Mouse (Mus musculus) embryonic facial prominence, embryonic 14.5 days (tissue): ENCODE measurements around the gene Dgcr2. TPM values are rescaled to one million over a fixed set of nuclear protein-coding genes. Genes with fewer than 3 reads are reported as not detected.

Experiments used
- ATAC-seq: fragments of 200-750 bp; cut with Nextera tagmentation; 2 replicates; pipeline ENCODE4 v1.8.0; 2017; ENCODE audit warnings: low read depth, moderate number of reproducible peaks, moderate TSS enrichment
- DNase-seq: peaks from one replicate; pipeline ENCODE4 v3.0.0-alpha.2; 2015; ENCODE audit warnings: low spot score
- H3K27ac ChIP-seq: fragments of 300-500 bp; sonication (generic); replicated peaks from 2 replicates; pipeline ENCODE4 v1.5.1; 2014; ENCODE audit warnings: low read depth, mild to moderate bottlenecking, low read length, moderate library complexity
- H3K27me3 ChIP-seq: fragments of 300-500 bp; sonication (generic); replicated peaks from 2 replicates; pipeline ENCODE4 v1.6.1; 2014; ENCODE audit warnings: low read length; ENCODE audit not compliant: control insufficient read depth, insufficient read depth
- H3K36me3 ChIP-seq: fragments of 300-500 bp; sonication (generic); 2 replicates; pipeline ENCODE4 v1.6.1; 2014; ENCODE audit warnings: low read length, mixed read lengths; ENCODE audit not compliant: control insufficient read depth, insufficient read depth
- H3K4me1 ChIP-seq: fragments of 300-500 bp; sonication (generic); 2 replicates; pipeline ENCODE4 v1.6.1; 2014; ENCODE audit warnings: antibody characterized with exemption, low read length; ENCODE audit not compliant: control insufficient read depth, insufficient read depth
- H3K4me2 ChIP-seq: fragments of 300-500 bp; sonication (generic); 2 replicates; pipeline ENCODE4 v1.6.1; 2014; ENCODE audit warnings: low read depth, mild to moderate bottlenecking, low read length, moderate library complexity, mixed read lengths
- H3K4me3 ChIP-seq: fragments of 300-500 bp; sonication (generic); 2 replicates; pipeline ENCODE4 v1.5.1; 2014; ENCODE audit warnings: low read depth, mild to moderate bottlenecking, low read length
- H3K9ac ChIP-seq: fragments of 300-500 bp; sonication (generic); 2 replicates; pipeline ENCODE4 v1.6.1; 2014; ENCODE audit warnings: low read depth, mild to moderate bottlenecking, low read length, moderate library complexity, mixed read lengths
- H3K9me3 ChIP-seq: fragments of 300-500 bp; sonication (generic); 2 replicates; pipeline ENCODE4 v1.6.1; 2016; ENCODE audit warnings: low read length; ENCODE audit not compliant: control insufficient read depth
- whole genome bisulfite sequencing: fragments of 180-500 bp; shearing (Covaris S2); extraction: QIAGEN DNeasy Blood & Tissue Kit; methylation state at CpG from one replicate; pipeline ENCODE4 v1.1.7; 2014; 5-methylcytosine and 5-hydroxymethylcytosine counted together
- polyA plus RNA-seq: library from polyadenylated mRNA; unstranded; fragments of >200 nt; fragmentation: Nextera tagmentation; extraction: Ambion mirVana; gene quantifications from 2 replicates; pipeline ENCODE4 v1.2.1, GENCODE M21; 2014

Gene Dgcr2
- polyA plus RNA-seq, 1 experiment from 2014 or later: 81.9 TPM

DNA sequence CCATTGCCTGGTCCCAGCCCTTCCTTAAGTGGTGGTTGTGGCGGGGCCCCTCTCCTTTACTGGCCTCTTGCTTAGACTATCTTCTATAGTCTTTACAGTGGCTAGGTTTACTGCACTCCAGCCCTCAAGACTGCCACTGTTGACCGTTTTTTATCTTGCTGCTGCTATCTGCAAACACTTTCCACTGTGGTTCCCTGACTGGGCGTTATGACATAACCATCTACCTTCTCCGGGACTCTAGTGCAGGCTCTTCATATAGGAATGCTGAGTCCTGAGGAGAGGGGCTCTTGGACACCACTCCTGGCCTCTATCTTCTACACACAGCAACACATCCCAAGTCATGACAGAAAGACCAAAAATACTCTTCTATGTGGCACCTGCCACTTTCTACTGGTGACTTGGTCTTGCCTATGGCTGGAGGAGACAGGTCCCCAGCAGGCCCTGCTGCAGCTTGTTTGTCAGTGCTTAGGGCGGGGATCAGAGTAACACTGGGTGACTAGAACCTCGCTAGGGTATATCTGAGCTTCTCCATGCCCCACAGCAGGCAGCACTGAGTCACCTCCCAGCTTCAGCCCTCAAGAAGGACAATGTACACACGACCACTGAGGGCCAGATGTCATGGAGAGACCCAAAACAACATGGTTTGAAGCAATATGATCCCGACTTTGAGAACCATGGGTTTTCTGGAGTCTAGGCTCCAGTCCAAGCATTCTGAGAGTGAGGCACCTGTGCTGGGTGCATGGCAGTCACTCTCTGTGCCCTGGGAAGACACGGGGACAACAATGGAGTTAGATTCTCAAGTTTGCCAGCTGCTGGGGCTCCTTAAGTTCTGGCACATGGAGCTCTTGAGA is 35.5 kb upstream of the Dgcr2 start:
- Histone ChIP-seq H3K27ac (no peak overlapping the region), H3K4me1 (no peaks in the 10 kb centered on the region), H3K4me3 (no peak overlapping the region), H3K9me3 (no peaks in the 10 kb centered on the region), H3K4me2 (no peak overlapping the region), H3K36me3 (no peaks in the 10 kb centered on the region), H3K9ac (no peak overlapping the region), H3K27me3 (no peaks in the 10 kb centered on the region)
- ATAC-seq (no peak), DNase-seq (no peak)
- WGBS: 68% methylated on average over 9 of the region's 9 CpGs

GRCm38 (mm10) chr16:17931906-17932460 is 33.6 kb upstream of the Dgcr2 start:
- 77% methylated on average over 5 of the region's 5 CpGs for WGBS
- no peak for DNase-seq
- no peak overlapping the region for H3K9ac ChIP-seq
- no peaks in the 10 kb centered on the region for H3K27me3 ChIP-seq
- no peak overlapping the region for H3K27ac ChIP-seq
- no peaks in the 10 kb centered on the region for H3K36me3 ChIP-seq
- H3K9me3 ChIP-seq: no peaks in the 10 kb centered on the region
- no peak overlapping the region for H3K4me2 ChIP-seq
- peaks cover 3% of the 10 kb centered on the region for H3K4me1 ChIP-seq
- no peak overlapping the region for H3K4me3 ChIP-seq
- ATAC-seq: no peak

DNA sequence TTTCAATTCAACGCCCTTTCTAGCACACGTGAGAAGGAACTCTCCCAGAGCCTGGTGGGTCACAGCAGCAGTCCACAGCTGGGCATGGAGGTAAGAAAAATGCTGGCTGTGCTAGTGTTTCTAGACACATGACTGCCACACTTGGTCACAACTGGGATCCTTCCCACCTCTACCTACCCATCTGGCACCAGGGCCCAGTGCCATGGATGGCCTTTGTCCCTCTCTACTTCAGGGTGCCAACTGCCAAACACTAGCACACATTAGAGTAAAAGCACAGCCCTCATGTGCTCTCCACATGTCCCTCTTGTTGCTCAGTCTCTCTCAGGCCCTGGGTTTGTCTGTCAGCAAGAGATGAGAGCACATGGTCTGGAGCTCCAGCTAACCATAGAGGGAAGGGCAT is 31.3 kb upstream of the Dgcr2 start:
- ATAC-seq (no peak), DNase-seq (no peak)
- Histone ChIP-seq H3K4me2 (no peak overlapping the region), H3K27ac (no peak overlapping the region), H3K4me1 (peaks cover 8% of the 10 kb centered on the region), H3K4me3 (no peak overlapping the region), H3K36me3 (0 out of 2 replicates have a peak, but pooled peaks cover 12% of the 10 kb centered on the region), H3K9me3 (no peaks in the 10 kb centered on the region), H3K27me3 (no peaks in the 10 kb centered on the region), H3K9ac (no peak overlapping the region)
- WGBS: 75% methylated on average over 2 of the region's 2 CpGs

DNA sequence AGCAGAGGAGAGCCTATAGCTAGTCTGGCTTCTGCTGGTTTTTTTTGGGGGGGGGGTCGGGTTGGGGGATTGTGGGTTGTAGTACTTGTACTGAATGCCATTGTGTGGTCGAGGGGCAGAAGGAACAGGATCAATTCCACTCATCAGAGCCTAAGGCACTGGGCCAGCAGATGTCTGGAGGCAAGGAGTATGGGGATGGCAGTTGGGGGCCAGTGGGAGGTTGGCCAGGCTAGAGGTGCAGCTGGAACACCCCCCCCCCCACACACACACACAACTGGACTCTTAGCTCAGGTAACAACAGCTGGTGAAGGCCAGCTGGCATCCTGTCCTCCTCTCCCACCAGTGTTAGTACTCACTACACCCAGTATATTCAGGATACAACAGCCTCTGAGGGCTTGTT is 30.8 kb upstream of the Dgcr2 start:
- H3K9ac ChIP-seq: 0 out of 2 replicates have a peak overlapping the region, but pooled peaks have one; percentile 79
- H3K27ac ChIP-seq: no peak overlapping the region
- WGBS: 29% methylated on average over 1 of the region's 2 CpGs
- H3K27me3 ChIP-seq: no peaks in the 10 kb centered on the region
- H3K4me2 ChIP-seq: no peak overlapping the region
- H3K36me3 ChIP-seq: 0 out of 2 replicates have a peak, but pooled peaks cover 12% of the 10 kb centered on the region
- no peak overlapping the region for H3K4me3 ChIP-seq
- peaks cover 8% of the 10 kb centered on the region for H3K4me1 ChIP-seq
- no peaks in the 10 kb centered on the region for H3K9me3 ChIP-seq
- DNase-seq (no peak), ATAC-seq (no peak)

- 0% methylated on average over 9 of the region's 9 CpGs for WGBS
- Histone ChIP-seq H3K27me3 (no peaks in the 10 kb centered on the region), H3K9ac (peak overlapping the region; percentile 79), H3K27ac (peak overlapping the region; percentile 78), H3K4me2 (peak overlapping the region; percentile 98), H3K4me3 (peak overlapping the region; percentile 87), H3K9me3 (no peaks in the 10 kb centered on the region), H3K4me1 (peaks cover 8% of the 10 kb centered on the region), H3K36me3 (0 out of 2 replicates have a peak, but pooled peaks cover 12% of the 10 kb centered on the region)
- DNase-seq (peak; percentile 90), ATAC-seq (peak; percentile 70)
These were observed 30.3 kb upstream of the Dgcr2 start for GRCm38 (mm10) chr16:17928627-17929104.

GRCm38 (mm10) chr16:17928087-17928580 is 29.8 kb upstream of the Dgcr2 start, which contains the start of gene Slc25a1:
Gene Slc25a1, minus strand, starts transcription at chr16:17928219.
- no peaks in the 10 kb centered on the region for H3K9me3 ChIP-seq
- H3K36me3 ChIP-seq: 0 out of 2 replicates have a peak, but pooled peaks cover 12% of the 10 kb centered on the region
- peak within 1 kb of the TSS; percentile 78 for H3K27ac ChIP-seq
- no peaks in the 10 kb centered on the region for H3K27me3 ChIP-seq
- peak within 1 kb of the TSS; percentile 79 for H3K9ac ChIP-seq
- peak; percentile 80 for ATAC-seq
- H3K4me2 ChIP-seq: peak within 1 kb of the TSS; percentile 98
- peak within 1 kb of the TSS; percentile 87 for H3K4me3 ChIP-seq
- peaks cover 8% of the 10 kb centered on the region for H3K4me1 ChIP-seq
- peak; percentile 82 for DNase-seq
- 0% methylated on average over 19 of the region's 47 CpGs for WGBS

DNA sequence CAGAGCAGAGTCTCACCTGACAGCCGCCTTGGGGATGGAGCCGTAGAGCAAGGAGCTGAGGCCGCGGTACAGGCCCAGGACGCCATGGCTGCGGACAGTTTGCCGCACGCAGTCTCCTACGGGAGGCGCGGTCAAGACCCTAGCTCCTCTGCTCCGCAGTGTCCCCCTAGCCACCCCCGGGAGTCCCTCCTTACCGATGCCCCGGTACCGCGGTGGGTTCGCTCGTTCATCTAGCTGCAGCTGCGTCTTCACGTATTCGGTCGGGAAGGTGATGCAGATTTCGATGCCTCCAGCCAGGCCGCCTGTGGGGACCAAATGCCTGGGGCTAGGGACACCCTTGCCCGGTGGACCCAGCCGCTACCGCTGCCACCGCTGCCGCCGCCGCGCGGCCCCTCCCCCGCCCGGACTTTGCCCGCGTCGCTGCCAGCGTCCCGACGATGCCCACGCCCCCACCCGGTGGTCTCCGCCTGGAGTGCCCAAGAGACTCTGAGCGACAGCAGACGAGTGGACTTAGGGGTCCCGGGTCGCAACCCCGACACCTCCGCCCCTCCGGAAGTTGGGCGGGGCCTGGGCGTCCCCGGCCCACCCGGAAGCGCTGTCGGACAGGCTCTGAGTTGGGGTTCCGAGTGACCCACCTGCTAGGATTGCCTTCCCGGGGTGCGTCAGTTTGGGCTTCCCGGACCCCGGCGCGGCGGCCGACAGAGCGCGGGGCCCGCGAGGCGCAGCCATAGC is 29.2 kb upstream of the Dgcr2 start:
- peak overlapping the region; percentile 87 for H3K4me3 ChIP-seq
- H3K9ac ChIP-seq: peak overlapping the region; percentile 79
- H3K4me2 ChIP-seq: peak overlapping the region; percentile 98
- 0% methylated on average over 27 of the region's 72 CpGs for WGBS
- ATAC-seq (peak; percentile 38), DNase-seq (peak; percentile 16)
- H3K27me3 ChIP-seq: no peaks in the 10 kb centered on the region
- 0 out of 2 replicates have a peak, but pooled peaks cover 12% of the 10 kb centered on the region for H3K36me3 ChIP-seq
- peak overlapping the region; percentile 78 for H3K27ac ChIP-seq
- peaks cover 12% of the 10 kb centered on the region for H3K4me1 ChIP-seq
- H3K9me3 ChIP-seq: no peaks in the 10 kb centered on the region

- DNase-seq (no peak), ATAC-seq (no peak)
- peak overlapping the region; percentile 63 for H3K4me3 ChIP-seq
- peak overlapping the region; percentile 72 for H3K27ac ChIP-seq
- 0 out of 2 replicates have a peak, but pooled peaks cover 12% of the 10 kb centered on the region for H3K36me3 ChIP-seq
- H3K9ac ChIP-seq: peak overlapping the region; percentile 83
- no peaks in the 10 kb centered on the region; the same call in 1 of the 2 replicates for H3K9me3 ChIP-seq
- WGBS: under 1% methylated on average over 14 of the region's 14 CpGs
- H3K4me1 ChIP-seq: peaks cover 13% of the 10 kb centered on the region
- H3K27me3 ChIP-seq: peaks cover 31% of the 10 kb centered on the region
- H3K4me2 ChIP-seq: peak overlapping the region; percentile 92
These were observed 23.8 kb upstream of the Dgcr2 start for GRCm38 (mm10) chr16:17922163-17922538.
